Comparison of ENCODE assay signal across 15 mouse cellular contexts in the genomic region with DNA sequence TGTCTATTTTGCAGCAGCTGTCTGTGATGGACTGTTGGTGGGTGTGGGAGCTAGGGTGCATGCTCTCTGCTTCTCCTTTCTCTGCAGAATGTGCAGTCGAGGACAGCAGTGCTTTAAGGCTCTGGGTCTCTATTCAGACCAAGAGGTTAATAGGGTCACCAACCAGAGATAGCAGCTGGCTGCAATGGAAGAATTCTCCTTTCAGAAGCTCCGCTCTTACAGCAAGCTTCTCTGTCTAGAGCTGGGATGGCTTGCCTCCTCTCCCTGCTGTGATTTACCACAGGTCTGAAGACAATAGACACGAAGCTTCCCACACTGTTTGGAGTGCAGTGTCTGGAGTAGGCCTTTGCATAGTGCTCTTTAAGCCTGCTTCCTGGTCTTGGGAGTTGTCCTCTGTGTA.
"Had no signal": no experiment of that assay in that cellular context is flagged by ENCODE, and none has a peak within 500 bp of the region (broad histone marks: within the 10 kb centered on the region; RNA-seq: fewer than 3 reads in every experiment).

No protein-coding gene starts in this region.

- H3K9ac ChIP-seq: liver, embryonic 15.5 days; lung, embryonic 14.5 days; midbrain, embryonic 13.5 days had no signal

- H3K4me1 ChIP-seq: megakaryocyte, embryonic 14.5 days had no signal

- H3K9me3 ChIP-seq: limb, embryonic 10.5 days; liver, embryonic 15.5 days; megakaryocyte, embryonic 14.5 days; midbrain, embryonic 13.5 days had no signal

- H3K27me3 ChIP-seq: midbrain, embryonic 13.5 days had no signal

- DNase-seq: kidney, postnatal 10 days; kidney, postnatal 4 days; lung, embryonic 14.5 days; lung, postnatal 14 days; right cerebral cortex, postnatal 4 days; spleen, adult 18-20 months; thymus, adult 2 months; thymus, postnatal 25 days had no signal

- ATAC-seq: midbrain, embryonic 13.5 days had no signal

- H3K4me2 ChIP-seq: liver, embryonic 11.5 days; liver, embryonic 15.5 days; lung, embryonic 14.5 days; midbrain, embryonic 13.5 days had no signal

- H3K27ac ChIP-seq: left cerebral cortex, adult 2 months; limb, embryonic 10.5 days; liver, embryonic 15.5 days; macrophage had no signal

- H3K36me3 ChIP-seq: liver, embryonic 15.5 days; midbrain, embryonic 13.5 days had no signal

- H3K4me3 ChIP-seq: left cerebral cortex, adult 2 months; limb, embryonic 10.5 days; liver, embryonic 15.5 days; megakaryocyte, embryonic 14.5 days; midbrain, embryonic 13.5 days had no signal
